Mouse (Mus musculus) megakaryocyte, embryonic 14.5 days (primary cell): ENCODE data around the gene Ptpra.

ENCODE experiments used
- FLI1 ChIP-seq: IDR thresholded peaks from 2 replicates; pipeline ENCODE4 v1.6.1; 2012; ENCODE audit warnings: low read length, inconsistent platforms, mixed read lengths
- GATA1 ChIP-seq: IDR thresholded peaks from 3 replicates; pipeline ENCODE4 v1.6.1; 2012; ENCODE audit warnings: mixed read lengths, low read length, inconsistent platforms, borderline replicate concordance

GRCm38 (mm10) chr2:130589157-130589556, 139.1 kb downstream of the Ptpra start:
- TF ChIP-seq GATA1, result no peak
- no peak for TF ChIP-seq FLI1
